Mouse (Mus musculus): Measurements from ENCODE around the gene Reg3g.
"Not testable (repeated sequence)": the region's sequence is repeated elsewhere in the genome, so short reads cannot be mapped to it uniquely, and the experiment has no call there.

The Reg3g gene

DNA sequence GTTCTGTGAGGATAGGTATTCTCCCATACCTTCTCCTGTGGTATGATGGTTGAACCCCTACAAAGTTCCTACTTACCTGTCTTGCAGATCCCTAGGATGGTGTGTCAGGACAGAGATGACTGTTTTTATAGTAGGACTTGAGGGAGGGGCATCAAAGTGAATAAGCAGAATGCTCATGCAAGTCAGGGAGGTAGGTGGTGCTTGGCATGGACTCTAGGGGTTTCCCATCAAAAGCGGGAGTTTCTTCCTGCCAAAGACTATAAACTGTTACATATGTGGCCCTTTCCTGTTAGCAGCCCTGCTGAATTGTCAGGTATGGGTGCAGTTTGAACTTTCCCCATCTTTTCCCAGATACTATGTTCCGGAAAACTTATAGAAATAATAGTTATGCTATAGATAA lies at the start of gene Reg3g:
Gene Reg3g (minus strand): TSS at position 101 of the 400 bp plus-strand sequence.
- DNase-seq (ENCODE audit: low read depth, low spot score) = no peak

DNA sequence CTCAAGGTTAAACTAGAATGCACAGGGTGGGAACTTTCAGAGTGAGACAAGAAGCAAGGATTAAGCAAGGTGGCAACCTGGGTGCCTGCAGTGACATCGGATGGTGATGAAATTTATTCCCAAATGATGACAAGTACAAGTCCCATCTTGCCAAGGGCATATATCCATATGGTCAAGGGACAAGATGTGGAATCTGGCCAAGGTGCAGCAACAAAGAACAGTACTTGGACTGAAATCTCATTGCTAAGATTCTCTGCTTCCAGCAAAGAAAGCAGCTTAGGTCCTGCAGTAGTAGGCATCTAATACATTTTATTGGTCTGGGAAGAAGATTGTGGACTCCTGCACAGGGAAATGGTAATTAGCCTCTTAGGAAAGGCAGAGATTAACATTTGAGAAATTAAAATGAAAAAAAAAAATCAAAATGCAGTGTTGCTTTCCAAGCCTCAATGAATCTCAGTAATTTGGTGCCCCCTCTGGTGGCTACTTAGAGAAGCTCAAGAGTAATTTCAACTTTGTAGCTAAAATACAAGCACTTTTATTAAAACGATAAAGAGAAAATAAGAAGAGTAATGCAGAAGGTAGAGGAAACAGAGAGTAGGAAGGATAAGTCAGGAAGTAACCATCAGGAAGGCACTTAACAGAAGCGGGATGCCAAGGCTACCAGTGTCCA lies 47.2 kb upstream of the Reg3g start:
- peak; percentile 24 for DNase-seq (ENCODE audit: low read depth, low spot score)

DNA sequence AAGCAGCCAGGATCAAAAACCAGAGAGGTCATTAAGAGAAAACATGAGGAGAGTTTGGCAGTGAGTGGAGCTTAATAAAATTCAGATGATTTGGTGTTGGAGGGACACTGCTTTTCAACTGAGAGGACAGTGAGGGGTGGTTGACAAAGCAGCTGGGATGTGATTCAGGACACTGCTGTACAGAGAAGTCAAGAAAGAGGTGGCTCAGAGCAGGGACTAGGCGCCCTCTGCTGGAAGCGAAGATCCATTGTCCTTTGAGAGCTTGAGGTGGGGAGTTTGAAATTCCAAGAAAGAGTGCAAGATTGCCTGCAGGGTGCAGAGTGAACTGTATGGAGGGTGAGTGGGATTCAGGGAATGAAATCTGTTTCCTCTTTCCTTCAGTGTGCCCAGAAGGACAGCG lies 44.2 kb upstream of the Reg3g start:
- DNase-seq (ENCODE audit: low read depth, low spot score) = peak; percentile 34

DNA sequence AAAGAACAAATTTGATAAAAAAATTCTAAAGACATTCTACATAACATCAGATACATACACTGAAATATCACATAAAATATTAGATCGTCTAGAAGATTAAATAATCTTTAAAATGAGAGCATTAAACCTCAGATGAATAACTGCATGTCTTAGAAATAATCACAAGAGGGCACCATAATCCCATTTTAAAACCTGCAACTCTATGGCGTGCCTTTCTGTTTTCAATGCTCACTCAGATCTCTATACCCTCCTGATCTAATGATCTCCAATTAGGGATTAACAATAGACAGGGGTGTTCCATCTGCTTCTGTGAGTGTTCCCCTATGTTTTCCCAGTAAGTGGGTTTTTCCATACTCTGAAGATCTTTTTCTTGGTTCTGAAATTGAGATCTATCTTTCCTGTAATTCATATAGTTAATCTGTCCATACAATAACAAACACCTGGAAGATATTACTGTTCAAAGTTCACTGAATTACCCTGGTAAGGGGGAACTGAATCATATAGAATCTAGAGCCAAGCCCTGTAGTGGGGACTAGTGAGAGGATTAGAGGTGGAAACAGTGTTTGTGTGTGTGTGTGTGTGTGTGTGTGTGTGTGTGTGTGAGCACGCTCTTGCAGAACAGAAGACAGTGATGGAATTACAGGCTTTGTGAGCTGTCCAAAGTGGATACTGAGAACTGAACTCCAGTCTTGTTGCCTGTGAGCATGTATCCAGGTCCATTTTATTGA lies 41.7 kb upstream of the Reg3g start:
- no peak for DNase-seq (ENCODE audit: low read depth, low spot score)

DNA sequence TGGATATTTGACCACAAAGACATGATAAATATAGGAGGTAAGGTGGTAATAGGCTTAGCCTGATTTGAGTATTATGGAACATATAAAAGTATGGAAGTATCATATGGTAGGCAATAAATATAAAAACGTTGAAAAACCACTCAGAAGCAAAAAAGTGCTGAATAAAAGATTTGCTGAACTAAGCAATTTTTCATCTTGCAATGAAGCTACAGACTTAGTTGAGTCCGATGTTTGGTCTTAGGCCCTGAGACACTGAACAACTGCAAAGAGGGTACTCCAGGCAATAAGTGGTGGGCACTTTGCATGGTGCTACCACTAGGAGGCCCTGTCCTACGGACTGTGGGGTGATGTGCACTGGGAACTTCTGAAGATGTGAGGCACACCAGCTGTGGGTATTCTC lies 37.1 kb upstream of the Reg3g start:
- no peak for DNase-seq (ENCODE audit: low read depth, low spot score)

DNA sequence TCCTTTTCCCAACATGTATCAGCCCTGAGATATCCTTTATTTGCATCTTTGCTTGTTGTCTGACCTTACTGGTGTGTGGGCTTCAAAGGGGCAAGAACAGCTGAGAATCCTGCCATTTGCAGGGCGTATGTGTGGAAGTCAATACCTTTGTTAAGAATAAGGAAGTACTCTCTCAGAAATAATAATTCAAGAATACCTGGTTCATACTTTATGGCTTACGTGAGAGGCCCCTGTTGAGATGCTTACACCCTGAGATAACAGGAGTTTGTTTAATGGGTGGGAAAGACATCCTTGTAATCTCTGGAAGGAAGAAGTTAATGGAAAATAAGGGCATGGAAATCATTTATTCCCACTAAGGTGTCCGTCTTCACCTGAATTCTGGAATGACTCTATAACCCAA lies 26.0 kb upstream of the Reg3g start:
- no peak for DNase-seq (ENCODE audit: low read depth, low spot score)

DNA sequence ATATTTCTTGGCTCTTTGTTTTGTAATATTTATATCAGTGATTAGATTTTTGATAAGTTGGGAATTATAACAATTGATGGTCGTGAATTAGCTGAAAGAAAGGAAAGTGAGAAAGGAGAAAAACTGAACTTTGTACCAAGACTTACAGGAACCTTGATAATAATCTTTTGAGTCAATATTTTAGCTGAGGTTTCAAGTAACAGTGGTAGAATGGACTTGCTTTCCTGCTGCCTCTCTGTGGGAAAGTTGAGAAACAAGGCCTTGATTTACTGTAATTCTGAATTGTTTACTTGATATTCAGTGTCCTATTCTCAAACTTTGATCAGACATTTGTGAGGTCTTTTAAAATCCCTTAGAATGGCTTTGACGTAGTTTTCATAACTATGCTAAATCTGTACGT lies 615 bp upstream of the Reg3g start:
- no peak for DNase-seq (ENCODE audit: low read depth, low spot score)

DNA sequence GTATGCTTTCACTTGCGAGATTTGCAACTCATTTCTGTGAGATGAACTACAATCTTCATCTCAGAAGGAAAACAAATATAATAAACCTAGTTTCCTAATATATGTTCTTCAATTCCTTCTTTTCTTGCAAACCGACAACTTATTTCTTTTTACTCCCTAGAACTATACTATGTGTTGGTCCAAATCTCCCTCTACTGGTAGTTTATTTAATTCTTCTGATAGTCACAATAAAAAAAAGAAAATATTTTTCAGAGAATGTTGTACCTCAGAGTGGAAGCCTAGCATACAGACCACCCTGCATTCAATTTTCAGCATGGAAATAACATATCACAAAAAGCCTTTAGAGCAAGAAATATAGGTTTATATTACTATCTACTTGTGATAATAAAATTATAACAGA lies 5.4 kb downstream of the Reg3g start:
- no peak for DNase-seq (ENCODE audit: low read depth, low spot score)

GRCm38 (mm10) chr6:78462360-78462759 lies 6.3 kb downstream of the Reg3g start:
- no peak for DNase-seq (ENCODE audit: low read depth, low spot score)

DNA sequence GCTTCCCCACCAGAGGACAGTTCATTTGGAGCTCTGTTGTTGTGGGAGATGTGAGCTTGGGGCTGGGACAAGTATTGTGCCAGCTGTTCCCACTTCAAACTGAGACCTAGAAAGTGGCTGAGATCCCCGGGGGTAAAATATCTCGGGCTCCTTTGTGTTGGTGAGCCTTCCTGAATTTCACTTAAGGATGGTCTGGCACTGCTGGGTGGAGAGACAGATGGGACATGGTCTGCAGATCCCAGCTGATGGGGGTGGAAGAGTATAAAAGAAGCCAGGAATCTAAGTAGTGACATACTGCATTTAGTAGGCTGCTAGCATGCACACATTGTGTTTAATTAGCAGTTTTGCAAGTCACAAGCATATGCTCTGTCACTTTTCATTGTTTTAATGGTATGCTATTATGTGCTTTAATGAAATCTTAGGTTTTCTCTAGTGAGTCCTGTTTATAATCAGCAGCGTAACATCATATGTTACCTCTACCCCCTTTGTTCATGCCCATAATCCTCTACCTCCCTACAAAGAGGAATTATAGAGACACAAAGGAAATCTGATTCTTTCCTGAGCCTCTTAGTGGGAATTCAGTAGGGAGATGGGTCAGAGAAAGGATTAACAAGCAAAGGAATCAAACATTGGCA lies 8.4 kb downstream of the Reg3g start:
- DNase-seq (ENCODE audit: low read depth, low spot score) = peak; percentile 85

GRCm38 (mm10) chr6:78452804-78453203 lies 15.9 kb downstream of the Reg3g start:
- no peak for DNase-seq (ENCODE audit: low read depth, low spot score)

- DNase-seq (ENCODE audit: low read depth, low spot score) = no peak
These were observed 20.3 kb downstream of the Reg3g start for GRCm38 (mm10) chr6:78448409-78448808.

- DNase-seq (ENCODE audit: low read depth, low spot score) = no peak
These were observed 21.5 kb downstream of the Reg3g start for GRCm38 (mm10) chr6:78447202-78447601.

GRCm38 (mm10) chr6:78425497-78425896 lies 43.2 kb downstream of the Reg3g start:
- no peak for DNase-seq (ENCODE audit: low read depth, low spot score)

DNA sequence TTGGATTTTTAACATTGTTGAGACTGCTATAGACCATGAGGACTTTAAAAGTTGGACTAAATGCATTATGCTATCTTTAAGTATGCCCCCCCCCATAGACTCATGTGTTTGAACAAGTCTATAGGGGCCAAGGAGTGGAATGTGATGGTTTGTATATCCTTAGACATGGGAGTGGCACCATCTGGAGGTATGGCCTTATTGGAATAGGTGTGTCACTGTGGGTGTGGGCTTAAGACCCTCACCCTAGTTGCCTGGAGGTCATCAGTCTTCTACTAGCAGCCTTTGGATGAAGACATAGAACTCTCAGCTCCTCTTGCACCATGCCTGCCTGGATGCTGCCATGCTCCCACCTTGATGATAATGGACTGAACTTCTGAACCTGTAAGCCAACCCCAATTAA lies 46.3 kb downstream of the Reg3g start, which contains the start of gene Reg1:
Gene Reg1 (plus strand): TSS at position 301 of the 400 bp plus-strand sequence.
- DNase-seq (ENCODE audit: low read depth, low spot score) = not testable (repeated sequence)

All from telencephalon, adult 2 months (tissue).